Mouse (Mus musculus): ENCODE results near the gene Clybl. TPM values are rescaled to one million over a fixed set of nuclear protein-coding genes. Genes with fewer than 3 reads are reported as not detected.

The Clybl gene
- 30.5 and 88.4 TPM in 2 replicates for polyA plus RNA-seq (2012; rRNA removed; ENCODE audit: low replicate concordance)

DNA sequence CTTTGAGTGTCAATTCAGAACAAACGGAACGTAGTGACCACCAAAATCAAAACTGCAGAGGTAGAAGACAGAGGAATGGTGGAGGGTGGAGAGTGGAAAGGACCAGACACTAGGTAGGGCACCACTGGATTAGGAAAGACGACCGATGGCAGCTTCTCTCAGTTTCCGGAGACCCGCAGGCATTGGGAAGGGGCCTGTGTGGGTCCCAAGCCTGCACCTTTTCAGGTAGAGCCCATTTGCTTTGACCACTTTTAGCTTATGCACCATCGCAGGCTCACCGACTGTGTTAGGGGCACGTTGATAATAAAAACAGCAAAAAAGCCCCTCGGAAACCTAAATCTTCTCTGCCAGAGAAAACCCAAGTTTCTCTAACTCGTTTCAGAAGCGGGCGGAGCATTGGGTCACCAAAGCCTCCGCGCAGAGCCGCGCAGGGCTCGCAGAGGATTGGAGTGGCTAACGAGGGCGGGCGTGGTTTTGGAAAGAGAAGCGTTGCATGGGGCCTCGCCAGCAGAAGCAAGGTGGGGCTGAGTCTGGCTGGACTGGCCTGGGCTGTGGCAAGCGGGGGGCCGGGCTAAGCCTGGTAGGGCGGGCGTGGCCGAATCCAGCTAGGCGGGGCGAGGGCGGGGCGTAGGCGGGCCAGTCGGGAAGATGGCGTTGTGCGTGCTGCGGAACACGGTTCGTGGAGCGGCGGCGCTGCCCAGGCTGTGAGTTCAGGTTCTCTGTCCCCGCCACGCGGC is at the start of gene Clybl:
Gene Clybl (plus strand): TSS at position 627 of the 737 bp plus-strand sequence.

DNA sequence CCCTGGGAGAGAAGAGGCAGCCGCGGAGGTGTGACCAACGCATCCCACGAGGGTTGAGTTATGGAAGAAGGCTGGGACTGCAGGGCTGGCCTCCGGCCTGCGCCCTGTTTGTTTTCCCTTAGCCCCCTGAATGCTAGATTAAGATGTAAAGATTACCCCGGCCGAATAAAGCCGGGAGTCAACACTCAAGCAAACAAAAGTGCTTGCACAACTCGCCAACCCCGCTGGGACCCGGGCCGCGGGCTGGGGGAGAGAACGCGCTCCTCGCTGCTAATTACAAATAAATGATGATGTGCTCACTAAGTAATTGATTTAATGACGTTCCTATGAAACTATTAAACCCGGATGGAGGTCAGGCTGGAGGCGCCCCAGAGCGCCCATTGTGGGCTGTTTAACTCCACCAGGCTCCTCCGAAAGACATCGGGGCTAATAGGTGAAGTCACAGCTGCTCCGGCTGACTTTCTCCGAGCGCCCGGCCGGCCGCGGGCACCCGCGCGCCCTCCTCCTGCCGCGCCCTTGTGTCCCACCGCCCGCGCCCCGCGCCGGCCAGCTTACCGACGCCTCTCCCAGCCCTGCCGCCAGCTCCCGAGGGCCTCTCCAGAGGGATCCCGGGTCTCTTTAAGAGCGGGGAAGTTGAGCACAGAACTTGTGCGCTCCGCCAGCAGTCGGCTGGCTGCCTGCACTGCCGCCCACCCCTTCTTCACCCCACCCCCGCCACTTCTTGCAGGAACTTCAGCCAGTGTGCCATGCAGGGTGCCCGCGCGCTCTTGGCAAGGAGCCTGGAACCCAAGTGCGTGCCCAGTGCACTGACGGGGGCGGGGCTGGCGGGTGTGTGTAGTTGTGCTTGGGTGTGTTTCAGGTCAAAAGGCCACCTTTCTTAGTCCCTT is 269.2 kb downstream of the Clybl start, which contains the start of gene Gm5089:
Gene Gm5089 (minus strand): TSS at position 620 of the 887 bp plus-strand sequence.

Other genes starting within 250 kb of the Clybl start
- gene Gpr183, start 216.5 kb upstream of the Clybl start, polyA plus RNA-seq (2012; rRNA removed; ENCODE audit: low replicate concordance): 2.8 and 4.2 TPM in 2 replicates
- gene Timm8a2, start 147.0 kb upstream of the Clybl start, polyA plus RNA-seq (2012; rRNA removed; ENCODE audit: low replicate concordance): not detected in 2 replicates
- gene Tm9sf2, start 74.7 kb upstream of the Clybl start, polyA plus RNA-seq (2012; rRNA removed; ENCODE audit: low replicate concordance): 77.6 and 171 TPM in 2 replicates